Comparison of ENCODE assay signal across 27 mouse cellular contexts in the genomic region with DNA sequence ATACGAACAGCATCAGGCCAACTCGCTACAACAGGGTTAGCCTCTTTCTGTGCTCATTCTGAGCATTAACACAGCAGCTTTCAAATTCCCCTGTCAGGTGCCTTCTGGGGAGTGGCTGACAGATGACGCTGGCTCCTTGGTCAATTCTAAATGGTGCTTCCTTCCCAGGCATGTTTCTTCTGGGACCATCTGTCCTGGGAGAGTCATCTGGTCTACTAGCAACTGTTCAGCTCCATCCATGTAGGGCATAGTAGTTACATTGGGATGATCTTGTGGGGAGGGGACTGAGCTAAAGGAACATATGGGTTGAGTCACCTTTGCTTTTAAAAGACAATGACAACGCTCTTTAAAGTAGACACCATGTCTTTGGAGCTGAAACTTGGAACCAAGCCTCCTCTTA.
"Had no signal": no experiment of that assay in that cellular context is flagged by ENCODE, and none has a peak within 500 bp of the region (broad histone marks: within the 10 kb centered on the region; RNA-seq: fewer than 3 reads in every experiment).

No protein-coding gene starts in this region.

- H3K27me3 ChIP-seq: embryonic facial prominence, embryonic 12.5 days; embryonic facial prominence, embryonic 15.5 days; forebrain, embryonic 12.5 days; forebrain, embryonic 13.5 days; forebrain, embryonic 15.5 days had no signal

- H3K9me3 ChIP-seq: embryonic facial prominence, embryonic 10.5 days; embryonic facial prominence, embryonic 12.5 days; embryonic facial prominence, embryonic 13.5 days; forebrain, embryonic 10.5 days; forebrain, embryonic 12.5 days; forebrain, embryonic 13.5 days; forebrain, embryonic 15.5 days had no signal

- H3K9ac ChIP-seq: embryonic facial prominence, embryonic 12.5 days; embryonic facial prominence, embryonic 13.5 days; embryonic facial prominence, embryonic 15.5 days; forebrain, embryonic 12.5 days; forebrain, embryonic 13.5 days; forebrain, embryonic 15.5 days; forebrain, postnatal 0 days had no signal

- H3K4me3 ChIP-seq: embryonic facial prominence, embryonic 10.5 days; embryonic facial prominence, embryonic 12.5 days; embryonic facial prominence, embryonic 13.5 days; embryonic facial prominence, embryonic 15.5 days; erythroblast, embryonic 14.5 days; forebrain, embryonic 10.5 days; forebrain, embryonic 12.5 days; forebrain, embryonic 13.5 days; forebrain, embryonic 15.5 days; gastrocnemius, adult 2 months; heart, adult 2 months had no signal

- H3K4me2 ChIP-seq: embryonic facial prominence, embryonic 12.5 days; embryonic facial prominence, embryonic 13.5 days; embryonic facial prominence, embryonic 15.5 days; forebrain, embryonic 12.5 days; forebrain, embryonic 13.5 days; forebrain, embryonic 15.5 days had no signal

- ATAC-seq: forebrain, embryonic 13.5 days; forebrain, embryonic 14.5 days; forebrain, embryonic 15.5 days; forebrain, embryonic 16.5 days; forebrain, postnatal 0 days had no signal

- H3K27ac ChIP-seq: embryonic facial prominence, embryonic 10.5 days; embryonic facial prominence, embryonic 12.5 days; embryonic facial prominence, embryonic 13.5 days; embryonic facial prominence, embryonic 15.5 days; forebrain, embryonic 10.5 days; forebrain, embryonic 12.5 days; forebrain, embryonic 13.5 days; forebrain, embryonic 15.5 days; gastrocnemius, adult 2 months; heart, adult 2 months had no signal

- DNase-seq: cerebellum, adult 8-10 months; cerebellum, adult 9-10 months; cerebellum, adult 9-11 months; cerebellum, postnatal 10 days; cerebellum, postnatal 14 days; cerebellum, postnatal 25 days; cerebellum, postnatal 36 days; embryo, embryonic 11 days; forebrain, postnatal 0 days; gastrocnemius, adult 2 months; gastrocnemius, postnatal 10 days; gastrocnemius, postnatal 14 days; gastrocnemius, postnatal 25 days; gastrocnemius, postnatal 36 days; heart, adult 18-20 months; heart, adult 2 months had no signal

- H3K36me3 ChIP-seq: embryonic facial prominence, embryonic 10.5 days; embryonic facial prominence, embryonic 12.5 days; embryonic facial prominence, embryonic 13.5 days; embryonic facial prominence, embryonic 15.5 days; forebrain, embryonic 10.5 days; forebrain, embryonic 12.5 days; forebrain, embryonic 15.5 days had no signal
